Comparison of ENCODE assay signal across 27 mouse cellular contexts in genomic region chr3:56484096-56484495, GRCm38 (mm10).
DNase-seq lines count a peak whose midpoint lies in the region; TF ChIP-seq lines count a peak whose summit lies in the region.
"Had no signal": no experiment of that assay in that cellular context is flagged by ENCODE, and none has a peak within 500 bp of the region (broad histone marks: within the 10 kb centered on the region; RNA-seq: fewer than 3 reads in every experiment).

No protein-coding gene starts in this region.

- no peak for TF ChIP-seq CTCF in gastrocnemius, adult 2 months (IDR thresholded peaks at IDR 0.05)

- peak; percentile 16 for DNase-seq in gastrocnemius, adult 2 months
- no peak for DNase-seq in gastrocnemius, postnatal 4 days (ENCODE audit: low spot score in 2 of 2)
- peak; percentile 48 for DNase-seq in brain, adult 2 months (ENCODE audit: low read depth, low spot score)
- peak; percentile 30 for DNase-seq in cerebellum, adult 9-11 months
- DNase-seq in heart, postnatal 10 days, result peak; percentile 13 to 18
- DNase-seq in gastrocnemius, postnatal 10 days, result no peak
- no peak for DNase-seq in spleen, postnatal 4 days (ENCODE audit: low spot score in 2 of 2)
- DNase-seq: adrenal gland, adult 2 months; B cell, adult 2 months; embryo, embryonic 11 days; gastrocnemius, postnatal 25 days; kidney, postnatal 25 days; layer of hippocampus, postnatal 36 days; liver, postnatal 0 days; thymus, postnatal 25 days had no signal

- no peak overlapping the region for H3K27ac ChIP-seq in gastrocnemius, adult 2 months
- H3K27ac ChIP-seq: embryonic facial prominence, embryonic 13.5 days; forebrain, embryonic 13.5 days; hindbrain, embryonic 12.5 days; limb, embryonic 12.5 days; macrophage; midbrain, embryonic 15.5 days; neural tube, embryonic 13.5 days; stomach, embryonic 15.5 days had no signal

- intact Hi-C loops in gastrocnemius, adult 2 months (cut with DNase I), result no loop called here
- intact Hi-C loops in heart, postnatal 10 days (cut with DNase I), result no loop called here

- H3K4me3 ChIP-seq in gastrocnemius, adult 2 months, result no peak overlapping the region
- H3K4me3 ChIP-seq: embryonic facial prominence, embryonic 13.5 days; erythroblast, embryonic 14.5 days; forebrain, embryonic 13.5 days; heart, embryonic 15.5 days; hindbrain, embryonic 12.5 days; layer of hippocampus, adult 2 months; limb, embryonic 12.5 days; midbrain, embryonic 15.5 days; myocyte; neural tube, embryonic 13.5 days; stomach, embryonic 15.5 days had no signal

Comparison
In these comparisons a context has a peak if more than half of its experiments do, and no peak if none do; other contexts are left out.
1. DNase-seq: peak in gastrocnemius, adult 2 months (single experiment), brain, adult 2 months (single experiment), cerebellum, adult 9-11 months (single experiment) and heart, postnatal 10 days (2 of 2); none in gastrocnemius, postnatal 4 days (0 of 2), gastrocnemius, postnatal 10 days (single experiment) and spleen, postnatal 4 days (0 of 2).